Mouse (Mus musculus) left cerebral cortex, adult 6 months (tissue): ENCODE data around the gene Soga3. TPM values are rescaled to one million over a fixed set of nuclear protein-coding genes. Genes with fewer than 3 reads are reported as not detected.

Source experiments
- long read RNA-seq, 2 experiments: library from polyadenylated mRNA; unstranded; transcript quantifications; one replicate each; pipeline ENCODE4 v2.0.0; 2019 to 2020
- polyA plus RNA-seq: library from polyadenylated mRNA; unstranded; fragments of <200 nt; fragmentation: Nextera tagmentation; gene quantifications from 2 replicates; pipeline ENCODE4 v1.2.3, GENCODE M21; 2021

Soga3 gene
- 96.2 and 123 TPM in 2 replicates for polyA plus RNA-seq
- long read RNA-seq, experiment 1, partial matches to known transcripts: 153 of 199 reads
- long read RNA-seq, experiment 1, other reads (novel, unspliced or antisense): 46 of 199 reads
- long read RNA-seq, experiment 2, partial matches to known transcripts: 99 of 105 reads
- long read RNA-seq, experiment 2, other reads (novel, unspliced or antisense): 6 of 105 reads

DNA sequence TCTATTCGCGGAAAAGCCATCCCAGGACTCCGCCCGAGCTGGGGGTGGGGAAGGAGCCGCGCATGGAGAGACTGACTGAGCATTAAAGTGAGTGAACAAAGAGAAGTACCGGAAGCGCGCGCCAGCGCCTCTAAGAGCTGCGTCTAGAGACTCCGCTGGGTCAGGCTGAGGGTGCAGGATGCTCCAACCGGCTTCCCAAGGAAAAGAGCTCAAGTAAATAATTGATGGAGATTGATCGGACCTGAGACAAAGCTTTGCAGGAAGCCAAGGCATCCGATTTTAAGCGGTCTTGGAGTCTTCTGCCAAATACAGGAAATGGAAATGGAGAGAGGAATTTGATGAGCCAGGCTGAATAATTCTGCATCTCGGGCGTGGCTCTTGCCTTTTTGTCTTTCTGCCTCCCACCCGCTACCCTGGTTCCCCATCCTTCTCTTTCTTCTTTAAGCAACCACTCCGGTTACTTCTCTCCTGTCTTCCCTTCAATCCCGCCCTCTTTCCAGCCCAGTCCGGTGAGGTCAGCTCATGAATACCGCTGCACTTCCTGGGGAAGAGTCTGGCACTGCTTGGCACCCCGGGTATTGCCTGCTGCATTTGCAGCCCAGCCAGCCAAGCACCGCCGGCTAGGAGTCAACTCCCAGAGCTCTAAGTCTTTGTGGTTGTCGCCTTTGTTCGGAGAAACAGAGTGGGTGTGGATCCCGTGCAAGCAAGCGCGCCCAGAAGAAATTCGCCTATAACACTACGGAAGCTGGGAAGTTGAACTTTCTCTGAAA lies at the start of gene Soga3:
TSS of gene Soga3 (plus strand) at position 274 of the 770 bp plus-strand sequence.

DNA sequence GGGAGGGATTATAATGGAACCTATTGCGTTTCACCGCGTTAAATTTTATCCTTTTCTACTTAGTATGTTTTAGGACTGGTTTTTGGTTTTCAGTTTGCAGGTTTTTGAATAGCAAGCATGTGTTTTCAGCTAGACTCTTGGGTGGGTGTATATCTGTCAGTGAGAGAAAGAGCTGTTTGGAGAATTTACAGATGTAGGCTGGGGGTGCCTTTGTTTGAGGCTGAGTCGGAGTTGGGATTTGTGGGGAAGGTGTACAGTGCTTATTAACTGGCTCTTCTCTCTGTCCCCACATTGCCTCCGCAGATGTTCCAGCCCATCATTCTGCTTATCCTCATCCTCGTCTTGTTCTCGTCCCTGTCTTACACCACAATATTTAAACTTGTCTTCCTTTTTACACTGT lies 55.0 kb downstream of the Soga3 start, which contains the start of gene Gm49353:
TSS of gene Gm49353 (plus strand) at position 313 of the 400 bp plus-strand sequence.

DNA sequence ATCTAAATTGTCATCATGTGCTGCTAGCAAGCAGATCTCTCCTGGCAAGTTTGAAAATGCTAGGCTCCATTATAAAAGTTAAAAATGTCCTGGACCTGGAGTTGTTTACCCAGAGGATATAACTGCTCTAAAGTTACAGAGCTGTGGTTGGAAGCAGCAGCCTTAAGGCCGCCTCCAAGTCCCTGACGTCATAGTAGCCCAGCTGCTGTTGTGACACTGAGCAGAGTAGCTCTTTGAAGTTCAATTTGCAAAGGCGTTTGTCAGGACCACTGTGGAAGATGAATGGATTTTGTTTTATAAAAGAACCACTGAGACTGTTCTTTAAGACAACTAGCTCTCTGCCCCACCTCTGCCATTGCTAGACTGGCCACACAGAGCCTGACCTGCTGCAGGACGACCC lies 67.8 kb downstream of the Soga3 start, which contains the start of gene 9330159F19Rik:
TSS of gene 9330159F19Rik (plus strand) at position 154 of the 400 bp plus-strand sequence.

Other genes with a start within 250 kb of the Soga3 start
- not detected in 2 replicates for gene 2310057J18Rik, start 157.5 kb upstream of the Soga3 start, polyA plus RNA-seq
- 2.5 and 4.6 TPM in 2 replicates for gene Gm49353, start 55.1 kb downstream of the Soga3 start, polyA plus RNA-seq
- gene 9330159F19Rik, start 67.8 kb downstream of the Soga3 start, polyA plus RNA-seq: 8.2 and 15.1 TPM in 2 replicates
- gene Echdc1, start 169.3 kb downstream of the Soga3 start, polyA plus RNA-seq: 22.9 and 27.2 TPM in 2 replicates
- gene Rnf146, start 218.6 kb downstream of the Soga3 start, polyA plus RNA-seq: 20.9 and 74.1 TPM in 2 replicates